Mouse (Mus musculus): ENCODE data around the gene Uggt2.
"Not testable (repeated sequence)": the region's sequence is repeated elsewhere in the genome, so short reads cannot be mapped to it uniquely, and the experiment has no call there.

Gene Uggt2

GRCm38 (mm10) chr14:119037076-119037683 is 62.0 kb downstream of the Uggt2 start:
- in situ Hi-C loops (cut with MboI), result no loop called here

DNA sequence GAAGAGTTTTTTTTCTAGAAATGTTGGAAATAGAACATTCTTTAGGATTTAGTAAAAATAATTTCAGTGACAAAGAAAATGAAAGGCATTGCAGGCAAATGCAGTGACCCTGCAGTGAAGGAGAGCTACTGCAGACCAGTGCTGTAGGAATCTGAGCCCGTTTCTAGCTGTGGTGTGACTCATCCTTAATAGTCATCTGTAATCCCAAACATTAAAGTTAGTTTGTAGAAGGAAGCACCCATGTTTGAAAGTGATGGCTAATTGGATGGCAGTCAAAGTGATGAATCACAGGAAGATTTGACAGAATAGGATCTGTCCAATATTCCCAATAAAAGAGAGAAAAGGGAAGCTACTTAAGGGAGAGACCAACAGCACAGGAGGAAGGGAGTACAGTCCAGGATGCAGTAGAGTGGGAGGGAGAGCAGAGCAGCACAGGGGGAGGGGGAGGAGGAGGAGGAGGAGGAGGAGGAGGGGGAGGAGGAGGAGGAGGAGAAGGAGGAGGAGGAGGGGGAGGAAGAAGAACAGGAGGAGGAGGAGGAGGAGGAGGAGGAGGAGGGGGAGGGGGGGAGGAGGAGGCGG is 71.5 kb downstream of the Uggt2 start:
- in situ Hi-C loops (cut with MboI), result no loop called here

GRCm38 (mm10) chr14:119027130-119027529 is 72.1 kb downstream of the Uggt2 start:
- in situ Hi-C loops (cut with MboI), result no loop called here

DNA sequence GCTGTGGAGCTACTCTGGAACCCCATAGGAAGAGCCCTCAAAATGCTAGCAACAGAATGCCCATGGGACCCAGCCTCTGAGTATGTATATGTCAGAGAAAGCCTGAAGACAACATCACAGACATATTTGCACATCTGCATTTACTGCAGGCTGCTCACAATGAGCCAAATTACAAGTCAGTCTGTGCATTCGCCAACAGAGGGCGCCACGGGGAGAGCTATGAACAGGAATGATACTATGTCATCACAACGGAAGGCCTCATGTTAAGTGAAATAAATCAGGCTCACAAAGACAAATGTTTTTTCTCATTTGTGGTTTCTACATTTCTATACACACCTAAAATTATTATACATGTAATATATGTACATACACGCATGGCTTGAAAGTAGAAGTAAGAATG is 73.3 kb downstream of the Uggt2 start:
- in situ Hi-C loops (cut with MboI), result no loop called here

DNA sequence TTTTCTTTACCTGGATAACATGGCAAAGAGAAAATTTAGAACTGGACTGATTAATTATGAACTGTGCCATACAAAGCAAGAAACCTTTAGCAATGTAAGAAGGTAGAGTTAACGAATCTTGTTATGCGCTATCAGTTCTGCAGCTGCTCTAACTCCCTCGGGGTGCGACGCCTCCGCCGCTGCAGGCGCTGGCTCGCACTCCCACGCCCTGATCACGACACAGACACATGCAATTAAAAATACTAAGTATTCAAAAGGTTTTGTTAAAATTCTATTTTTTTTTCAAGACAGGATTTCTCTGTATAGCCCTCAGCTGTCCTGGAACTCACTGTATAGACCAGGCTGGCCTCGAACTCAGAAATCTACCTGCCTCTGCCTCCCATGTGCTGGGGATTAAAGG is 85.7 kb downstream of the Uggt2 start:
- in situ Hi-C loops (cut with MboI), result no loop called here

- in situ Hi-C loops (cut with MboI), result no loop called here
These were observed 86.4 kb downstream of the Uggt2 start for GRCm38 (mm10) chr14:119012607-119013431.

DNA sequence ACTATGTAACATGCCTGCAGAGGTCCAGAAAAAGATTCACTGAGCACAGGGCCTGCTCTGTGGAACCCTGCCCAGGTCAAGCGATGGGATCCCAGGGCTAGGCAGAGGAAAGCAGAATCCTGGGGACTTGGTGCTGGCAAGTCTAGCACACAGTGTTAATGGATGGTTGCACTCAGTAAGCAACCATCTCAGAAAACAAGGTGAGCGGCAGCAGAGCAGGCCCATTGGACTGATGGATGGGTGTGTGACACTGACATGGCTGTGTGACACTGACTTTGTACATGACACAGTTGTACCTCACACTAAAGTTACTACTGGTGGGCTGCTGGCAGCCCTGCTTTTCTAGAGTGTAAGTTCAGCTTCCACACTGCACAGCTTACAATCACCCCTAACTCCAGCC is 89.7 kb downstream of the Uggt2 start:
- in situ Hi-C loops (cut with MboI), result no loop called here

GRCm38 (mm10) chr14:119008031-119008590 is 91.1 kb downstream of the Uggt2 start:
- in situ Hi-C loops (cut with MboI), result no loop called here

- in situ Hi-C loops (cut with MboI), result no loop called here
These were observed 91.9 kb downstream of the Uggt2 start for GRCm38 (mm10) chr14:119007103-119007951.

DNA sequence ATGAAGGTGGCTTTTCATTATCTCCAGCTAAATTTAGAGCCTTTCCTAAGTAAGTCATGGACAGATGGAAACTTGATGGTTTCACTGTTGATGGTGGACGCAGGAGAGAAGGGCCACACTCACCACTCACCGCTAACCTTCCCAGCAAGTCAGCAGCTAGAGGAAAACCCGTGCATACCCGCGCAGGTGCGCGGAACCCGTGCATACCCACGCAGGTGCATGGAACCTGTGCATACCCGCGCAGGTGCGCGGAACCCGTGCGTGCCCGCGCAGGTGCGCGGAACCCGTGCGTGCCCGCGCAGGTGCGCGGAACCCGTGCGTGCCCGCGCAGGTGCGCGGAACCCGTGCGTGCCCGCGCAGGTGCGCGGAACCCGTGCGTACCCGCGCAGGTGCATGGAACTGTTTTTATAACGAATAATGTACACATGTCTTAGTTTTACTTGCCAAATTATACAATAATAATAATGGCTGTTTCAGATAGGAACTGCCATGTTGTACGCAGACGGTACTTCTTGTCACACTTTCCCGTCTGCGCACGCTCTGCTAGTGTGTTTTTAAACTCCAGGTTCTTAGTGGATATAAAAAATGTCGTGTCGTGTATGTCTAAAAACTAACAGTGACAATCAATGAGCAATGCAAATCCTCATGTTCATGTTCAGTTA is 92.7 kb downstream of the Uggt2 start:
- in situ Hi-C loops (cut with MboI), result no loop called here

DNA sequence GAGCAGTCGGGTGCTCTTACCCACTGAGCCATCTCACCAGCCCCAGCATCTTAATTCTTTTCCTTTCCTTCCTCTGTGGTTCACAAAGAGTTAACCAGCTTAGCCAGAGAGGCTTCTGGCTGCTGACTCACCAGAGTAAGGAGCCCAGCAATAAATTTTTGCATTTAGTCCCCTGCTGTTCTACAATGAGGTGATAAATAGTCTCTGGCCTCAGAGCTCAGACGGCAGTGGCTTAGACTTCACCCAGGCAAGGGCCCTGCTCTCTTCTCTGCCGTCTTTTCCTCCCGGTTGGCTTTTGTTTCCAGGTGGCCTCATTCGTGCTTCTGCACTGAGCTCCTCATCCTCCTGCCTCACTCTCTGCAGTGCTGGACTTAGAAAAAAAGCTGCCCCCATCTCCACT is 93.4 kb downstream of the Uggt2 start:
- in situ Hi-C loops (cut with MboI), result no loop called here

- in situ Hi-C loops (cut with MboI), result no loop called here
These were observed 95.9 kb downstream of the Uggt2 start for GRCm38 (mm10) chr14:119003320-119003719.

GRCm38 (mm10) chr14:118995226-118995925 is 103.9 kb downstream of the Uggt2 start:
- in situ Hi-C loops (cut with MboI), result no loop called here

GRCm38 (mm10) chr14:118987523-118988496 is 111.4 kb downstream of the Uggt2 start:
- in situ Hi-C loops (cut with MboI), result no loop called here

DNA sequence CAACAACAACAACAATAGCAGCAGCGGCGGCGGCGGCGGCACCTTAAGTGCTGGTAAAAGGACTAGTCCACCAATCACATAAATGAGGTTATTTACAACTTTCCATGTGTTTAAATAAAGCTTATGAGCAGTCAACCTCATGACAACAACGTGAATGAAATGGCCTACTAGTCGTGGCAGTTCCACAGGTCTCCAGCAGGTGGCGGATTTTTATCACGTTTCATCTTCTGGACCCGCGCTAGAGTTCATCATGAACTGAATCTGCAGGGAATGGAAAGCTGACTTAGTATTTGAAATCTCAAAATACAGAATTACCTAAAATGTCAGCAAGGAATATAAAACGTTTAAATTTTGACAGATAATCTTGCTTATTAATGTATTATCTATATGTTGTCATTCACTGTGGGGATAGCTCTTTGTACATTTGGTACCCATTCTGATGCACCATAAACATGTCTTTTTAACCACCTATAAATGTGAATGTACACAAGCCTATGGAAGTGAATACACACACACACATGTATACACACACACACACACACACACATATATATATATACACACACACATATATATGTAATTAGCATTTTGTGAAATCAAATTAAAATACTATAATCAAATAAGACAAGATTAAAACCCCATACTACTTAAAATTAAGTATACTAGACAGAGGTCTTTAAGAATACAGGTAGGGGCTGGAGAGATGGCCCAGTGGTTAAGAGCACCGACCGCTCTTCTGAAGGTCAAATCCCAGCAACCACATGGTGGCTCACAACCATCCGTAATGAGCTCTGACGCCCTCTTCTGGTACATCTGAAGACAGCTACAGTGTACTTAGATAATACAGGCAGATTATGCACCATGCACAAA is 112.3 kb downstream of the Uggt2 start:
- in situ Hi-C loops (cut with MboI), result no loop called here

DNA sequence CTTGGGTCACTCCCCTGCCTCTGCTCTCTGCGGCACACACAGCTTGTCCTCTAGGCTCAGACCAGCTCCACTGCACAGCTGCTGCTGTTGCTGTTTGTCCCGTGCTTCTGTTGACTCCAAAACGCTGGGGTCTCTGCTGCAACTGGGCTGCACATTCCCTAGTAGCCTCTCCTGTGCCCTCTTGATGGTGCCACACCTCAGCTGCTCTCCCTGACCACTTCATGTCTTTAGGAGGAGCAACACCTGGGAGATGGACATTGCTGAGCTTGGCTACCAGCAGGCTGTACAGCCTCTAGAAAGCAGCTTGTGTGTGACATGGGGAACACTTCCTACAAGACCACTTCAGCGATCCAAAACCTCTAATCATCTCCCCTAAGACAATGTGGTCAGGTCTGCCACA is 115.1 kb downstream of the Uggt2 start:
- in situ Hi-C loops (cut with MboI), result no loop called here

DNA sequence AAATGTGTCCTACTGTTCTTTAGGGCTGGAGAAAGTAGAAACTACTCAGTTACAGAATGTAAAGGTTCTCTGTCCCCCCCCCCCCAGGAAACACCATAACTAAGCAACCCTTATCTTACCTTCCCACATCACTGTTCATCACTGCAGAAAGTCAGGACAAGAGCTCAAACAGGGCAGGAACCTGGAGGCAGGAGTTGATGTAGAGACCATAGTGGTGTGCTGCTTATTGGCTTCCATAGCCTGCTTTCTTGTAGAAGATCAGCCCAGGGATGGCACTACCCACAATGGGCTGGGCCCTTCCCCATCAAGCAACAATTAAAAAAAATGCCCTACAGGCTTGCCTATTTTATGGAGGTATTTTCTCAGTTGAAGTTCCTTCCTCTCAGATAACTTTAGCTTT is 115.8 kb downstream of the Uggt2 start:
- in situ Hi-C loops (cut with MboI), result no loop called here

DNA sequence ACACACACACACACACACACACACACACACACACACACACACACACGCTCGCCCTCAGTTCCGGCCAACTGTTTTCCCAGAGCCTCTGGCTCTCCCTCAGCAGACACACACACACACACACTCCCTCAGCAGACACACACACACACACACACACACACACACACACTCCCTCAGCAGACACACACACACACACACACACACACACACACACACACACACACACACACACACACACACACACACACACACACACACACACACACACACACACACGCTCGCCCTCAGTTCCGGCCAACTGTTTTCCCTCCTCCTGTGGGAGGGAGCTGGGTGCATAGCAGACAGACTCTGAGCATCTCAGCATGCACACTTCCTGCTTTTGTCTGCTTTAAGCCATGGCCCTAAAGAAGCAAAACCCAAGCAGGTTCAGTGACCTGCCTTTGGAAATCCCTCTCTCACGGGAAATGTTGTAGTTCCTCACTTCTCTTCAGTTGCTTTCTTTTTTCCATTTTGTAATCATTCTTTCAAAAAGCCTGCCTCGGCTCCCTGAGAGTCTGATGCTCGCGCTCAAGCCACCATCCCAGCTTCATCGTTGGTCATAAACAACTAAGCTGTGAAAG is 116.7 kb downstream of the Uggt2 start:
- in situ Hi-C loops (cut with MboI), result not testable (repeated sequence)
